In genomic region chr11:62981729-62982128, GRCm38 (mm10) we compare ENCODE assay signal across 28 mouse cellular contexts. TPM values are rescaled to one million over a fixed set of nuclear protein-coding genes. Genes with fewer than 3 reads are reported as not detected.
DNase-seq lines count a peak whose midpoint lies in the region; ATAC-seq lines count a peak whose summit lies in the region.
"Had no signal": no experiment of that assay in that cellular context is flagged by ENCODE, and none has a peak within 500 bp of the region (broad histone marks: within the 10 kb centered on the region; RNA-seq: fewer than 3 reads in every experiment).

No protein-coding gene starts in this region.

- no peak overlapping the region for H3K27ac ChIP-seq in embryonic facial prominence, embryonic 14.5 days (replicated peaks; ENCODE audit: low read depth, low read length)
- H3K27ac ChIP-seq in embryonic facial prominence, embryonic 10.5 days (replicated peaks), result no peak overlapping the region
- no peak overlapping the region for H3K27ac ChIP-seq in hindbrain, embryonic 16.5 days (ENCODE audit: low read depth, low read length)
- H3K27ac ChIP-seq in hindbrain, embryonic 13.5 days, result no peak overlapping the region
- H3K27ac ChIP-seq: forebrain, embryonic 12.5 days; heart, embryonic 10.5 days; layer of hippocampus, adult 2 months; limb, embryonic 12.5 days; neural tube, embryonic 13.5 days had no signal

- peaks cover 7% of the 10 kb centered on the region for H3K4me1 ChIP-seq in embryonic facial prominence, embryonic 14.5 days (ENCODE audit: control insufficient read depth, insufficient read depth, low read length)
- H3K4me1 ChIP-seq in embryonic facial prominence, embryonic 10.5 days, result peaks cover 47% of the 10 kb centered on the region
- H3K4me1 ChIP-seq in hindbrain, embryonic 16.5 days (ENCODE audit: control insufficient read depth, insufficient read depth, low read depth, low read length), result no peaks in the 10 kb centered on the region; the same call in 1 of the 2 replicates
- H3K4me1 ChIP-seq in hindbrain, embryonic 13.5 days (replicated peaks), result peaks cover 26% of the 10 kb centered on the region

- no peak overlapping the region for H3K4me3 ChIP-seq in embryonic facial prominence, embryonic 14.5 days (ENCODE audit: low read depth, low read length)
- no peak overlapping the region for H3K4me3 ChIP-seq in embryonic facial prominence, embryonic 10.5 days
- no peak overlapping the region for H3K4me3 ChIP-seq in hindbrain, embryonic 16.5 days (ENCODE audit: low read length)
- H3K4me3 ChIP-seq in hindbrain, embryonic 13.5 days, result no peak overlapping the region
- H3K4me3 ChIP-seq: forebrain, embryonic 12.5 days; heart, embryonic 10.5 days; layer of hippocampus, adult 2 months; limb, embryonic 12.5 days; neural tube, embryonic 13.5 days had no signal

- DNase-seq in adrenal gland, adult 2 months, result peak; percentile 3
- no peak for DNase-seq in adrenal gland, adult (ENCODE audit: inconsistent age in 2 of 2, low spot score in 1 of 2)
- no peak for DNase-seq in embryonic facial prominence, embryonic 14.5 days (ENCODE audit: low spot score)
- no peak for DNase-seq in embryonic facial prominence, embryonic 10.5 days (ENCODE audit: low spot score)
- peak; percentile 55 for DNase-seq in 3134 (ENCODE audit: extremely low read depth, insufficient read length, low spot score)
- no peak for DNase-seq in spleen, adult 18-20 months
- DNase-seq: adrenal gland, adult 8-10 months; kidney, postnatal 25 days; liver, postnatal 0 days; lung, postnatal 14 days; retina, postnatal 1 day; right cerebral cortex, postnatal 25 days had no signal

- no peaks in the 10 kb centered on the region for H3K27me3 ChIP-seq in embryonic facial prominence, embryonic 14.5 days (replicated peaks; ENCODE audit: control insufficient read depth, insufficient read depth, low read length)
- no peaks in the 10 kb centered on the region for H3K27me3 ChIP-seq in embryonic facial prominence, embryonic 10.5 days (replicated peaks; ENCODE audit: low read depth, poor library complexity, severe bottlenecking)
- H3K27me3 ChIP-seq in hindbrain, embryonic 16.5 days (replicated peaks; ENCODE audit: control insufficient read depth, insufficient read depth, low read length), result no peaks in the 10 kb centered on the region
- 0 out of 2 replicates have a peak, but pooled peaks cover 2% of the 10 kb centered on the region for H3K27me3 ChIP-seq in hindbrain, embryonic 13.5 days
- H3K27me3 ChIP-seq: forebrain, embryonic 12.5 days; limb, embryonic 12.5 days; neural tube, embryonic 13.5 days; Patski had no signal

- H3K9me3 ChIP-seq in embryonic facial prominence, embryonic 14.5 days (ENCODE audit: control insufficient read depth, low read length), result 0 out of 2 replicates have a peak, but pooled peaks cover 5% of the 10 kb centered on the region
- H3K9me3 ChIP-seq in embryonic facial prominence, embryonic 10.5 days, result 0 out of 2 replicates have a peak, but pooled peaks cover 4% of the 10 kb centered on the region
- H3K9me3 ChIP-seq in hindbrain, embryonic 16.5 days (ENCODE audit: control insufficient read depth, low read length), result no peaks in the 10 kb centered on the region; the same call in 1 of the 2 replicates
- 0 out of 2 replicates have a peak, but pooled peaks cover 5% of the 10 kb centered on the region for H3K9me3 ChIP-seq in hindbrain, embryonic 13.5 days
- H3K9me3 ChIP-seq: forebrain, embryonic 12.5 days; heart, embryonic 10.5 days; limb, embryonic 12.5 days had no signal

- H3K4me2 ChIP-seq in embryonic facial prominence, embryonic 14.5 days (ENCODE audit: low read depth, low read length), result no peak overlapping the region
- H3K4me2 ChIP-seq in hindbrain, embryonic 16.5 days (ENCODE audit: low read length), result no peak overlapping the region
- no peak overlapping the region for H3K4me2 ChIP-seq in hindbrain, embryonic 13.5 days
- H3K4me2 ChIP-seq: forebrain, embryonic 12.5 days; limb, embryonic 12.5 days; liver, embryonic 11.5 days; midbrain, embryonic 11.5 days; neural tube, embryonic 13.5 days had no signal

- 34% methylated on average over 3 of the region's 3 CpGs for WGBS in embryonic facial prominence, embryonic 14.5 days
- WGBS in embryonic facial prominence, embryonic 10.5 days, result 80% methylated on average over 3 of the region's 3 CpGs
- 51% methylated on average over 3 of the region's 3 CpGs for WGBS in hindbrain, embryonic 16.5 days
- 64% methylated on average over 3 of the region's 3 CpGs for WGBS in hindbrain, embryonic 13.5 days

- no peak overlapping the region for H3K9ac ChIP-seq in embryonic facial prominence, embryonic 14.5 days (ENCODE audit: low read depth, low read length)
- no peak overlapping the region for H3K9ac ChIP-seq in hindbrain, embryonic 16.5 days (ENCODE audit: low read depth, low read length)
- H3K9ac ChIP-seq in hindbrain, embryonic 13.5 days, result no peak overlapping the region
- H3K9ac ChIP-seq: forebrain, embryonic 12.5 days; limb, embryonic 12.5 days; liver, postnatal 0 days; neural tube, embryonic 13.5 days had no signal

- ATAC-seq in embryonic facial prominence, embryonic 14.5 days (ENCODE audit: low read depth), result 0 out of 2 replicates have a peak, but pooled peaks have one; percentile 18
- ATAC-seq in hindbrain, embryonic 16.5 days, result 0 out of 2 replicates have a peak, but pooled peaks have one; percentile 17
- ATAC-seq in hindbrain, embryonic 13.5 days (ENCODE audit: low FRiP score), result no peak
- ATAC-seq: intestine, postnatal 0 days; liver, postnatal 0 days had no signal

- H3K36me3 ChIP-seq in embryonic facial prominence, embryonic 14.5 days (ENCODE audit: control insufficient read depth, insufficient read depth, low read length), result no peaks in the 10 kb centered on the region
- H3K36me3 ChIP-seq in embryonic facial prominence, embryonic 10.5 days (replicated peaks), result no peaks in the 10 kb centered on the region
- no peaks in the 10 kb centered on the region for H3K36me3 ChIP-seq in hindbrain, embryonic 16.5 days (ENCODE audit: control insufficient read depth, insufficient read depth, low read length)
- H3K36me3 ChIP-seq in hindbrain, embryonic 13.5 days, result no peaks in the 10 kb centered on the region
- H3K36me3 ChIP-seq: forebrain, embryonic 12.5 days; heart, embryonic 10.5 days; limb, embryonic 12.5 days; neural tube, embryonic 13.5 days had no signal

RNA-seq across cellular contexts. Expression of gene Cdrt4, which starts 30.7 kb away (rescaled TPM):
- total RNA-seq in adrenal gland, adult 2 months (2021), result not detected
- 0.16 TPM in 1 of 2 replicates, not detected in the other for polyA plus RNA-seq in adrenal gland, adult 2 months (2012; rRNA removed)
- polyA plus RNA-seq in embryonic facial prominence, embryonic 14.5 days (2014; fragmentation: Nextera tagmentation; extraction: Ambion mirVana), result 0.58 TPM in 1 of 2 replicates, not detected in the other
- 0.29 TPM in 1 of 2 replicates, not detected in the other for polyA plus RNA-seq in embryonic facial prominence, embryonic 10.5 days (2016; fragmentation: Nextera tagmentation; extraction: Ambion mirVana)
- polyA plus RNA-seq in hindbrain, embryonic 16.5 days (2015; fragmentation: Nextera tagmentation; extraction: Ambion mirVana), result 0.23 TPM in 1 of 2 replicates, not detected in the other
- 0.32 TPM in 1 of 2 replicates, not detected in the other for polyA plus RNA-seq in hindbrain, embryonic 13.5 days (2015; fragmentation: Nextera tagmentation; extraction: Ambion mirVana)
- total RNA-seq: common myeloid progenitor, adult 5-6 weeks; gastrocnemius, adult 18-20 months; layer of hippocampus, adult 2 months; megakaryocyte progenitor cell, adult 5-6 weeks had no signal
- polyA plus RNA-seq: forebrain, embryonic 12.5 days; intestine, postnatal 0 days; kidney, embryonic 14.5 days; limb, embryonic 12.5 days; liver, embryonic 11.5 days; liver, postnatal 0 days; midbrain, embryonic 11.5 days; neural tube, embryonic 13.5 days; Patski; spleen, adult 2 months had no signal

Comparison
In these comparisons a context has a peak if more than half of its experiments do, and no peak if none do; other contexts are left out.
1. DNase-seq: peak in adrenal gland, adult 2 months (single experiment) and 3134 (single experiment); none in adrenal gland, adult (0 of 2), embryonic facial prominence, embryonic 14.5 days (single experiment), embryonic facial prominence, embryonic 10.5 days (single experiment) and spleen, adult 18-20 months (0 of 2).